Mouse (Mus musculus): ENCODE data around the gene Plpp6. TPM values are rescaled to one million over a fixed set of nuclear protein-coding genes. Genes with fewer than 3 reads are reported as not detected.
A peak's percentile ranks its signal among the peaks of the same experiment; 100 is the strongest.

The Plpp6 gene
- polyA plus RNA-seq (2015; fragmentation: Nextera tagmentation; extraction: Ambion mirVana), result 7.1 and 8.5 TPM in 2 replicates

DNA sequence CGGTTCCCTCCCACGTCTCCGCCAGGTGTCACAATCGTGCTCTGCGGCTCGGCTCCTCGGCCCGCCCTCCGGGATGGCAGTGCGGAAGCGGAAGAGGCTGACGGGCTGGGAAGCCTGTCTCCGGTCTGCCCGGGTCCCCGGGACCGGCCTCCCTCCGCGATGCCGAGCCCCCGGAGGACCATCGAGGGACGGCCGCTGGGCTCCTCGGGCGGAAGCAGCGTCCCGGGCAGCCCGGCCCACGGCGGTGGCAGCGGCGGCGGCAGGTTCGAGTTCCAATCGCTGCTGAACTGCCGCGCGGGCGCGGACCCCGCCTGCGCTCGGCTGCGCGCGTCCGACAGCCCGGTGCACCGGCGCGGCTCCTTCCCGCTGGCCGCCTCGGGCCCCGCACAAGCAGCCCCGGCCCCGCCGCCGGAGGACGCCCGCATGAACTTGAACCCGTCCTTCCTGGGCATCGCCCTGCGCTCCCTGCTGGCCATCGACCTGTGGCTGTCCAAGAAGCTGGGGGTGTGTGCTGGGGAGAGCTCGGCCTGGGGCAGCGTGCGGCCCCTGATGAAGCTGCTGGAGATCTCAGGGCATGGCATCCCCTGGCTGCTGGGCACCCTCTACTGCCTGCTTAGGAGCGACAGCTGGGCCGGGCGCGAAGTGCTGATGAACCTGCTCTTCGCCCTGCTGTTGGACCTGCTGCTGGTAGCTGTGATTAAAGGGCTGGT is at the start of gene Plpp6:
Plpp6 (plus strand) TSS at position 112 of the 710 bp plus-strand sequence.
- Histone ChIP-seq H3K4me3 (peak within 1 kb of the TSS; percentile 73), H3K4me2 (peak within 1 kb of the TSS; percentile 87), H3K27me3 (no peaks in the 10 kb centered on the region), H3K27ac (peak within 1 kb of the TSS; percentile 93), H3K9me3 (replicated peaks) (no peaks in the 10 kb centered on the region), H3K36me3 (no peaks in the 10 kb centered on the region), H3K9ac (peak within 1 kb of the TSS; percentile 89), H3K4me1 (replicated peaks) (peaks cover 31% of the 10 kb centered on the region)
- peak; percentile 82 for ATAC-seq (replicated peaks; ENCODE audit: insufficient number of reproducible peaks, insufficient read depth, low FRiP score, low read depth)
- under 1% methylated on average over 63 of the region's 73 CpGs for WGBS

DNA sequence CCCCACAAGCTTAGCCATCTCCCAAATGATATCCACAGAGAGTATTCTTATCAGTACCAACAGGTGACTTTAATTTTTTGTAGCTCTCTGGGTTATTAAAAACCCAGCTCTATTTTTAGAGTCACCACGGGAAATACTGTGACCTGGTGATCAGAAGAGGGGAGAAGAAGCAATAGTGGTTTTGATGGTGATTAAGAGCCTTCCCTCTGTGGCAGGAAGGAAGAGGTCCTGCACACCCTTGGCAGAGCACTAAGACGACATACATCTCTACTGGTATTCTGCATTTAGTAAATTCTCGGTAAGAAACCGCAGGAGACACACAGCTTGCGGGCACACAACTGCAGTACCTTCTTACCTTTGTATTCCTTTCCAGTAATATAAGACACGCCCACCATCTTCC is 49.2 kb upstream of the Plpp6 start:
- no peaks in the 10 kb centered on the region for H3K27me3 ChIP-seq
- H3K9me3 ChIP-seq (replicated peaks), result no peaks in the 10 kb centered on the region
- WGBS, result 66% methylated on average over 6 of the region's 6 CpGs

DNA sequence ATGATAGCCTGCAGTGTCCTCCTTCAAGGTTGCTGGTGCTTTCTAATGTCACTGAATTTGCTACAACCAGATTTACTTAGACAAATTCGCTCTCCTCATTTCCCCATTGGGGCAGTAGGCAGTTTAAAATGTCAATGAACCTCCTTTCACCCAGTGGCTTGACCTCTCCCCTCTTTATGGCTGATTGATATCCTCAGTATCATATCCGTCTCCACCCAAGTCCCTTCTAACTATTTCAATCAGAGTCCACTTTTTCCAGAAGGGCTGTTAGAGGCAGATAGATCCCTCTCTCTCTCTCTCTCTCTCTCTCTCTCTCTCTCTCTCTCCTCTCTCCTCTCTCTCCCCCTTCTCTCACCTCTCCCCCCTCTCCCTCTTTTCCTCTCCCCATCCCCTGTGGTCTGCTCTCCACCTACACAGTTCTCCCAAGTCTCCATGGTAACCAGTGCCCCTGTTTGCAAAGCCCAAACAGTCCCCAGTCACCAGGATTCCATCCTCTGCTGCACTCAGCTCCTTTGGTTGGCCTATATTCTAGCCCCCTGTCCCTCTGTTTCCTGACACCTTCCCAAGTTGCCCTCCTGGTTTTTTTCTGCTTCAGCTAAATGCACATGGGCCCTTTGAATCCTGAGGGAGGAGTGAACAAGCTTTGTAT is 48.0 kb upstream of the Plpp6 start:
- 85% methylated on average over 2 of the region's 2 CpGs for WGBS
- no peak for ATAC-seq (replicated peaks; ENCODE audit: insufficient number of reproducible peaks, insufficient read depth, low FRiP score, low read depth)
- H3K27me3 ChIP-seq, result no peaks in the 10 kb centered on the region

More for the DNA sequence above, 49.2 kb upstream of the Plpp6 start:
- no peaks in the 10 kb centered on the region for H3K36me3 ChIP-seq
- H3K4me1 ChIP-seq (replicated peaks), result no peaks in the 10 kb centered on the region
- ATAC-seq (replicated peaks; ENCODE audit: insufficient number of reproducible peaks, insufficient read depth, low FRiP score, low read depth), result no peak
- H3K9ac ChIP-seq, result no peak overlapping the region
- H3K4me2 ChIP-seq, result no peak overlapping the region
- no peak overlapping the region for H3K27ac ChIP-seq
- no peak overlapping the region for H3K4me3 ChIP-seq

DNA sequence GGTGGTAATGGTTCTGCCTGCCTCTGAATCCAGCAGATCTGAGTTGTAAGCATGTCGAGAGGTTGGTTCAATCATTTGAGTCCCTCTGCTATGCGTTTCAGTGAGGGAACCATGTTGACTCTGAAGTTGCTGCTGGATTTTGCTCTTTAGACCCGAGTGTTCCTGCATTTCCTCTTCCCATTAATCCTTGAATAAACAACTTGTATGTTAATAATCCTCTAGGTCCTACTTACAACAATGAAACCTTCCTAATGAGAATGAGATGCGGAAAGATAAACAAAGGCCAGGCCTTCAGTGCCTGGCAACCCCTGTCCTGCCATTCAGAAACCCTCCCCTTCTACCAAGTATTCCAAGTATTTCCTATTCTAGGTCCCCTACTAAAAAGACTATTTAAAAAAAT is 47.3 kb upstream of the Plpp6 start:
- 52% methylated on average over 4 of the region's 4 CpGs for WGBS
- no peaks in the 10 kb centered on the region for H3K36me3 ChIP-seq
- H3K4me2 ChIP-seq, result no peak overlapping the region
- H3K4me3 ChIP-seq, result no peak overlapping the region
- H3K4me1 ChIP-seq (replicated peaks), result no peaks in the 10 kb centered on the region
- no peak overlapping the region for H3K9ac ChIP-seq
- no peak overlapping the region for H3K27ac ChIP-seq
- no peaks in the 10 kb centered on the region for H3K27me3 ChIP-seq
- no peak for ATAC-seq (replicated peaks; ENCODE audit: insufficient number of reproducible peaks, insufficient read depth, low FRiP score, low read depth)
- no peaks in the 10 kb centered on the region for H3K9me3 ChIP-seq (replicated peaks)

More for the DNA sequence above, 48.0 kb upstream of the Plpp6 start:
- Histone ChIP-seq H3K9me3 (replicated peaks) (no peaks in the 10 kb centered on the region), H3K4me1 (replicated peaks) (no peaks in the 10 kb centered on the region), H3K4me2 (no peak overlapping the region), H3K4me3 (no peak overlapping the region), H3K36me3 (no peaks in the 10 kb centered on the region), H3K9ac (no peak overlapping the region), H3K27ac (no peak overlapping the region)

DNA sequence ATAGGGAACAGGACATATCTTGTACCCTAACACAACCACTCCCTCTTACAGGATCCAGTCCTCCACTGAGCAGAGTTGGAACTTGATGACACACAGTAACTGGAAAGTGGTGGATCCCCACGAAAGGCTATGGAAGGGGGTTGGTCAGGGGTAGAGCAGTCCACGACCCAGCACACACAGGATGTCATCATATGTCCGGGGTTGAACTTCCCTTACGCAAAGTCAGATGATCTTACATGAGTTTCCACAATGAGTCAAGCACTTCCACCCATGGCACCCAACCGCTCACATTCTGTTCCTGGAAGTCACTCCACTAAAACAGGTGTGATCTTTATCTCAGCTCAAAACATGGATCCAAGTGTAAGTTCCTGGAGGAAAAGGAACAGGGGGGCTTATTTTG is 45.9 kb upstream of the Plpp6 start:
- 77% methylated on average over 5 of the region's 5 CpGs for WGBS
- Histone ChIP-seq H3K4me3 (no peak overlapping the region), H3K36me3 (no peaks in the 10 kb centered on the region), H3K4me2 (no peak overlapping the region), H3K4me1 (replicated peaks) (no peaks in the 10 kb centered on the region), H3K9ac (no peak overlapping the region), H3K27me3 (no peaks in the 10 kb centered on the region), H3K27ac (no peak overlapping the region), H3K9me3 (replicated peaks) (no peaks in the 10 kb centered on the region)
- no peak for ATAC-seq (replicated peaks; ENCODE audit: insufficient number of reproducible peaks, insufficient read depth, low FRiP score, low read depth)

DNA sequence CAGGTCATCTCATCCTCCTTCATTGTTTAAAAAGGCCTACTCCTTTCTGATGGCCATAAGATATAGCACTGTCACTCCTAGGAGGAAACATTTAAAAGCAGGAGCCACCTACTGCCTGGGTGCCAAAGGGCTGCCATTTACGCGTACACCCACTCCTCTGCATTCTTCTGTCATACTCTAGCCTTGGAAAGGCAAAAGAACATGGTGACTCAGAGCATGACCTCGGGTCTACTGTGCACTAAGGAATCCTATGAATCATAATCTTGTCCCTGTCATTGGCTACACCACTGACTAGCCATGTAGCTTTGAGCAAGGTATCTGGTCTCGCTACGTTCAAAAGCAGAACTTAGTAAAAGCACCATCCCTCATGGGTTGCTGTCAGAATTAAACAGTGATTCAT is 37.4 kb upstream of the Plpp6 start:
- no peaks in the 10 kb centered on the region for H3K9me3 ChIP-seq (replicated peaks)
- ATAC-seq (replicated peaks; ENCODE audit: insufficient number of reproducible peaks, insufficient read depth, low FRiP score, low read depth), result no peak
- no peak overlapping the region for H3K27ac ChIP-seq
- WGBS, result 79% methylated on average over 5 of the region's 5 CpGs
- H3K36me3 ChIP-seq, result no peaks in the 10 kb centered on the region
- H3K4me3 ChIP-seq, result no peak overlapping the region
- no peak overlapping the region for H3K9ac ChIP-seq
- peaks cover 10% of the 10 kb centered on the region for H3K4me1 ChIP-seq (replicated peaks)
- no peaks in the 10 kb centered on the region for H3K27me3 ChIP-seq
- H3K4me2 ChIP-seq, result no peak overlapping the region

DNA sequence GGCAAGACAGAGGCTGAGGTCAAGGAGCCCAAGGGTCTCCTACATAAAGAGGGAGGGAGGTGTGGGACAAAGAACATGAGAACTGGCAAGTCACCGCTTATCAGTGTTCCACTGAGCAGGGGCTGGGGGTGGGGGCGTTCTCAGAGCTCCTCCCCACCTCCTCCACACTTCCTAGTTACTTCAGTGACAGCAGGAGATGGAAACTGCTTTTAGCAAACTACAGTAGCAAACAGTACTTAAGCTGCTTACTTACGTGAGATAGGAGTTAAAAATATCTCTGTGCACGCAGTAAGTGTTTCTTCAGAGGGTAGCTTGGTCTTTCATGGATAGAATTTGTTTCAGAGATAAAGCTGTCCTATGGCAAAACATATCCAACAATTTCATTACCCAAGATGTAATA is 36.4 kb upstream of the Plpp6 start:
- 10% methylated on average over 4 of the region's 4 CpGs for WGBS
- H3K4me2 ChIP-seq, result no peak overlapping the region
- no peaks in the 10 kb centered on the region for H3K9me3 ChIP-seq (replicated peaks)
- H3K27me3 ChIP-seq, result no peaks in the 10 kb centered on the region
- H3K27ac ChIP-seq, result peak overlapping the region; percentile 43
- no peak for ATAC-seq (replicated peaks; ENCODE audit: insufficient number of reproducible peaks, insufficient read depth, low FRiP score, low read depth)
- H3K4me3 ChIP-seq, result no peak overlapping the region
- peaks cover 10% of the 10 kb centered on the region for H3K4me1 ChIP-seq (replicated peaks)
- H3K9ac ChIP-seq, result no peak overlapping the region
- H3K36me3 ChIP-seq, result no peaks in the 10 kb centered on the region

DNA sequence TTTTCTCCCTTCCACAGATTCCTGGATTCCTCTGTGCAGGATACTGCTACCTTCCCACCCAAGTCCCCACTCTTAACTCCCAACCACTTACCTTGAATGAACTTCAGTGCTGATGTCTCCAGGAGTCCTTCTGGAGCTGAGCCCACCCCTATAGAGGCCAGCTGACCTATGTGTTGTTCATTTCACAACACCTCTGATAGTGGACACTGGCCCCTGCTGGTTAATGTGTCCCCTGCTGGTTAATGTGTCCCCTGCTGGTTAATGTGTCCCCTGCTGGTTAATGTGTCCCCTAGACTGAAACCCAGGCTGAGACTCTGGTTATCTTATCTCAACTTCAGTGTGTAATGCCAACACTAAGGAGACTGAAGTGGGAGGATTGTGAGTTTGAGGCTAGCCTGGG is 34.7 kb upstream of the Plpp6 start:
- Histone ChIP-seq H3K27ac (no peak overlapping the region), H3K4me2 (no peak overlapping the region), H3K27me3 (no peaks in the 10 kb centered on the region), H3K36me3 (no peaks in the 10 kb centered on the region), H3K4me3 (no peak overlapping the region), H3K4me1 (replicated peaks) (peaks cover 10% of the 10 kb centered on the region), H3K9me3 (replicated peaks) (no peaks in the 10 kb centered on the region), H3K9ac (no peak overlapping the region)
- ATAC-seq (replicated peaks; ENCODE audit: insufficient number of reproducible peaks, insufficient read depth, low FRiP score, low read depth), result no peak

DNA sequence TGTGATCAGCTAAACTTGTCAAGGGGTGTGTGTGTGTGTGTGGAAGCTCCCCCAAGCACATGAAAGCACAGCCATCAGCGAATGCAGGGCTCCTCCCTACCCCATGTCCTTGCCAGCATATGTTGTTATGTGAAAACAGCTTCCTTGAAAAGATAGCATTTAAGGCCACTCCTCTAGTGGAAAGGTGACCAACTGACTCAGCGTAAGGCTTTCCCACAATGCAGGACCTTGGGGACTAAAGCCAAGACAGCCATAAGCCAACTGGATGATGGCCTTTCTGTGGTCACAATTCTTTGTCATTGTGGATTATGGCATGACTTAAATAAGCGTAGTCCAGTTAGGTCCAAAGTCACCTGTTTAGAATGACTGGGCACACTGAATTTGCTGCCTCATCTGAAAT is 28.9 kb upstream of the Plpp6 start:
- H3K4me2 ChIP-seq, result no peak overlapping the region
- no peak for ATAC-seq (replicated peaks; ENCODE audit: insufficient number of reproducible peaks, insufficient read depth, low FRiP score, low read depth)

DNA sequence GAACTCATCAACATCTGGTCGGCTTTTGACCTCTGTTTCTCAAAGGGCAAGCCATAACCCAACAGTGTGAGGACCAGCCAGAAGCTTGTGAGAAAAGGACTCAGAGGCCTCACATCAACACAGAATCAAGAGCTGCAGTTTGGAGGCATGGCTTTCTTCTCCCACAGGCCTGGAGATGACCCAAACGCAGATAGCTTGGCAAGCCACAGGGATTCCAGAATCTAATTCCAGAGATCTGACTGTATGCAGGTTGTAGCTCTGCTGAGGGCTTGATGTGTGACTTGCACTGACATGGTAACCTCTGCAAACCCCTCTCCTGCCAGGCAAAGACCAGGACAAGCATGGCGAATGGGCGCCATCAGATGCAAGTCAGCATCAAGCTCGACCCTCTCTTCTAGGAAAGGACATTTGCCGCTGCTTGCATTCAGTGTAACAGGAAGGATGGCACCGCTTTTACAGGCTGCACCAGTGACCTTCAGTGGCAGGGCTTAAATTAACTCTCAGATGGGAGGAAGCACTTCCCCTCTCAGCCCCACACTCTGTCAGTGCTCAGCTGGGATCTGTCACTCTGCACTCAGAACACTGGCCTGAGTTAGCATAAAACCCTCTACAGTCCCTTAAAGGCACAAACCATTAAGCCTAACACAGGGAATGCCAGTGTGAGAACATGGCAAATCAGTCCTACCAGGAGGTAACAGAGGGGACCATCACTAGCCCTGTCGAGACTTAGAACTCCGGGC is 23.4 kb upstream of the Plpp6 start:
- Histone ChIP-seq H3K4me3 (no peak overlapping the region), H3K9ac (no peak overlapping the region), H3K4me1 (replicated peaks) (peaks cover 24% of the 10 kb centered on the region), H3K27ac (peak overlapping the region; percentile 83), H3K36me3 (no peaks in the 10 kb centered on the region), H3K9me3 (replicated peaks) (no peaks in the 10 kb centered on the region), H3K27me3 (no peaks in the 10 kb centered on the region), H3K4me2 (peak overlapping the region; percentile 24)
- WGBS, result 39% methylated on average over 9 of the region's 9 CpGs
- ATAC-seq (replicated peaks; ENCODE audit: insufficient number of reproducible peaks, insufficient read depth, low FRiP score, low read depth), result peak; percentile 90

More for the DNA sequence above, 28.9 kb upstream of the Plpp6 start:
- no peaks in the 10 kb centered on the region for H3K36me3 ChIP-seq
- 75% methylated on average over 3 of the region's 3 CpGs for WGBS
- H3K9me3 ChIP-seq (replicated peaks), result no peaks in the 10 kb centered on the region
- H3K27ac ChIP-seq, result no peak overlapping the region
- no peak overlapping the region for H3K9ac ChIP-seq
- H3K27me3 ChIP-seq, result no peaks in the 10 kb centered on the region
- peaks cover 8% of the 10 kb centered on the region; the same call in 1 of the 2 replicates for H3K4me1 ChIP-seq (replicated peaks)
- no peak overlapping the region for H3K4me3 ChIP-seq

DNA sequence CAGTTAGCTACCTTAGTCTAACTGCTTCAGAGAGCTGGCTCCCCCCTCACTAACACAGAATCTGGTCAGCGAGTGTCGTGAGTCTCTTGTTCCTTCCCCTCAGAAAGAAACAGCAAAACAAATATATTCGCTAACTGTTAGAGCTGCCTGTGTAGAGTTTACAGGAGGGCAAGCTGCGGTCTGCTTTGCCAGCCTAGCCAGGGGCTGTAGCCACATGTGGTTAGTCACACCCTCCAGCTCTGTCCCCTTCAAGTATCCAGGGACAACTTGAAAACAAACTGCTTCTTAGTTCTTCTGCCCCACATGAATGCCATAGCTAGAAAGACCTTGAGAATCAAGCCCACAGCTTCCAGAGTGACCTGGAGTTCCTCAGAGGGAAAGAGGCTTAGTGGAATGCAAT is 22.5 kb upstream of the Plpp6 start:
- ATAC-seq (replicated peaks; ENCODE audit: insufficient number of reproducible peaks, insufficient read depth, low FRiP score, low read depth), result no peak
- H3K27ac ChIP-seq, result peak overlapping the region; percentile 83
- peaks cover 27% of the 10 kb centered on the region for H3K4me1 ChIP-seq (replicated peaks)
- WGBS, result 53% methylated on average over 4 of the region's 4 CpGs
- H3K9ac ChIP-seq, result no peak overlapping the region
- no peaks in the 10 kb centered on the region for H3K9me3 ChIP-seq (replicated peaks)
- H3K4me2 ChIP-seq, result no peak overlapping the region
- H3K36me3 ChIP-seq, result no peaks in the 10 kb centered on the region
- no peaks in the 10 kb centered on the region for H3K27me3 ChIP-seq
- no peak overlapping the region for H3K4me3 ChIP-seq

All from heart, embryonic 15.5 days (tissue).